Mouse (Mus musculus) mouse embryonic stem cell (cell line): Measurements from ENCODE around the gene Atxn1l.

ENCODE experiments used
- in situ Hi-C, 2 experiments: fragments of 300-500 bp; cut with MboI; formaldehyde crosslinking; loops; 1 replicate in 1 of 2; 3 replicates in 1 of 2; pipeline ENCODE4 v1.14.3; 2019 to 2020; ENCODE audit warnings: low sequenced_read_pairs in 2 of 2, low pct_unique_long_range_greater_than_20kb in 1 of 2, mixed read lengths in 1 of 2; ENCODE audit not compliant: unreplicated experiment in 1 of 2

Atxn1l gene

DNA sequence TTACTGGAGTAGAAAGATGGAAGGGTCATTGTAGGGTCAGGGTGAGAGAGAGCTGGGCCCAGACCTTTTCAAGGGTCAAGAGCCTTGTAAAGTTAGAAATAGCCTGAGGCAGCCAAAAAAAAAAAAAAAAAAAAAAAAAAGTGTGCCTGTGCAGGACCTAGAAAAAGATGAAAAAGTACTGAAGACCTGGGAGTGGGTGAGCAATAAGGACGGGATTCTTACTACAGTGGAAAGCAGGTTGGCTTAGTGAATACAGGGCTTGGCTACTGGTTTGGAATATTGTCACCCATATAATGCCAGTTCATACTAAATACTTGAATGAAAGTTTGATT lies 476 bp upstream of the Atxn1l start:
- in situ Hi-C loops: no loop called here

- in situ Hi-C loops: no loop called here
These were observed 720 bp downstream of the Atxn1l start for GRCm38 (mm10) chr8:109736819-109737218.

DNA sequence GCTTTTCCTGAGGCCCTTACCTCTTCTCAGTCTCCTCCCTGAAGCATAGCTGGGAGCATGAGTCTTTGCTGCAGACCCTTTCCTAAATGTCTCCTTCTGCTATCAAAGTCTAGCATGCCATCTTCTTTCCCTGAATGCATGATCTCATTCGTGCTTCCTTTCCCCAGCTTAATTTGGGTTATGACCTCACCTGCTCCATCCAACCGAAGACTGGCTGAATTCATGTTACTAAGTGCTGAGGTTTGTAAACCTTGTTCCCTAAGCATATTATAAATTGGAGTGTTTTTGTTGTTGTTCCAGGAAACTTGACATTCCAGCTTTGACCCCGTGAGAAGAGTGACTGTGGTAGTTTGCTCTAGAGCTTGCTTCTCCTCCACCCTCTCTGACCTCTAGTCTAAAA lies 3.5 kb downstream of the Atxn1l start:
- in situ Hi-C loops: no loop called here

DNA sequence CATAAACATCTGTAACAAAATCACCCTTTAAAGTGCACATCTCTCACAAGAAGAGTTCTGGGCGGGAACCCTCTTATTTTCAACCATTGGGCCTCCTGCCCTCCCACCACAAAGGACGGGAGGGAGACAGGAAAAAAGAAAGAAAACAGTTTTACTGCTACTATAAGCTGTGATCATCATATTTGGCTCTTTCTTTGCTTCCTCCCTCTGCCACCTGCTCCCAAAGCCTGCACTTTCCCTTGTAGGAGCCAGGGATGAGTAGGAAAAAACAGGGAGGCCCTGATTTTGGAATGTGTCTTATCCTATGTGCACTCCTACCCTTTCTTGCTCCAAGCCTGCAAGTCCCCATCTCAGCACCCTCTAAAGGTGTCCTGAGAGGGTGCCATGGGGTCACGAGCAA lies 6.5 kb downstream of the Atxn1l start:
- in situ Hi-C loops: no loop called here

GRCm38 (mm10) chr8:109725106-109725505 lies 12.4 kb downstream of the Atxn1l start:
- in situ Hi-C loops: no loop called here

DNA sequence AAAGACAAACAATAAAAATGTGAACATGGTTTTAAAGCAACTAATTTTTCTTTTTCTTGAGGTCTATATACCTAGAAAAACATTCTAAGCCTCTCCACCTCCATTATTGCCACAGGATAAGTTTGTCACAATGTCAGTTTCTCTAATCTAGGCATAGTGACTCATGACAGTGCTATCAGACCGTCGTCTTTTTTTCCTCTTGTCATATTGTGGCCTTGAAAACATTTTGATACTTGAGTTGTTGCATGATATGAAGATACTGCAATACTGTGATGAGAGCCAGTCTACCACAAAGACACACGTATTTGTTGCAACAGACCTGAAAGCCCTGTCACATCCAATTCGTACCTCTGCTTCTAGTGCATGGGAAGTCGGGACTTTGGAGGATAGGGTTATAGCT lies 22.6 kb downstream of the Atxn1l start:
- in situ Hi-C loops: no loop called here

- in situ Hi-C loops: no loop called here
These were observed 25.0 kb downstream of the Atxn1l start for GRCm38 (mm10) chr8:109712521-109712920.

GRCm38 (mm10) chr8:109707921-109708320 lies 29.6 kb downstream of the Atxn1l start:
- in situ Hi-C loops: no loop called here

DNA sequence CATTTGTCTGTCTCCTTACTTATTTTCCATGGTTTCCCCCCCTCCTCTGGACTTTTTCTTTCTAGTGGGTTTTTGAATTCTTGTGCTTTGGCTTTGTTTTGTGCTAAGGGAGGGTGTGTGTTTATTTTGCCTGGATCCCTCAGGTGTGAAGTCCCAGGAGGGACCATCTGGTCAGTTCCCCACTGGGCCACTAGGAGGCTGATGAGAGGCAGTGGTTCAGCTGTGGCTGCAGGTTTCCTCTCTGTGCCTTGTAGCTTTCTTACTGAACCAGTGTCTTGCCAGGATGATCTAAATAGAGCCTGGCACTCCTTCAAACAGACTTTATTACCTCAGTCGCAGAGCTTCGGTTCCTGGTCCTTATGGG lies 30.7 kb downstream of the Atxn1l start:
- in situ Hi-C loops: no loop called here

DNA sequence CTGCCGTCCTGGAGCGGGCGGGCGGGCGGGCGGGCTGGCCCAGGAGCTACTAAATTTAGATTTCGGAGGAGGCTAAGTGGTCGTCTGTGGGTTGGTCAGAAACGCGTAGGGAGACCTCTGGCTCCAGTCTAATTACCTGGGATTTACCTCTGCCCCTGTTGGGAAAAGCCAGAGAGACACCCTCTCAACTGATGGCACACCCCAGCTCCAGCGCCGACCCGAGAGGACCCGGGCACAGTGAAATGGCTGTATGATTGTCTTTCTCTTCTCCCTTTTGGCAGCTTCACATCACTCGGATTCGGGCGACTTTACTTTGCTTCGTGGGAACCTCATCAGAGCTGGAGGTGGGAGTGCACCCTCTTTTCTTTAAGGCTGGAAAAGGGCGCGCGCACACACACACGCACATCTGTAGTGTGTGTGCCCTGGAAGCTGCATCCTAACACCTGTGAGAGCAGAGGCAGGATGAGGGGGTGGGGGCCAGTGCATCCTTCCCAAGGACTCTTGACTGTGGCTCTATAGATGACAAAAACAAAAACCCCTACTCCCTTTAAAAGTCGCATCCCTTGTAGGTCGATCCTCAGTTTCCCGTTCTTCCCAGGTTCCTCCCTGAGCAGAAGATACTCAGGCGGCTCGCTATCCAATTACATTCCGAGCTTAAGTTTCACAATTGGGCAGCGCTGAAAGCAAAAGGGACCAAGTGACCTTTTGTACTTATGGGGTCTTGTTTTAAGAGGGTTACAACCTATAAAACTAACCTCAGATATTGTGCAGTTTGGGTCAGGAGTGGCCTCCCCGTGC lies 31.3 kb downstream of the Atxn1l start:
- in situ Hi-C loops: no loop called here

DNA sequence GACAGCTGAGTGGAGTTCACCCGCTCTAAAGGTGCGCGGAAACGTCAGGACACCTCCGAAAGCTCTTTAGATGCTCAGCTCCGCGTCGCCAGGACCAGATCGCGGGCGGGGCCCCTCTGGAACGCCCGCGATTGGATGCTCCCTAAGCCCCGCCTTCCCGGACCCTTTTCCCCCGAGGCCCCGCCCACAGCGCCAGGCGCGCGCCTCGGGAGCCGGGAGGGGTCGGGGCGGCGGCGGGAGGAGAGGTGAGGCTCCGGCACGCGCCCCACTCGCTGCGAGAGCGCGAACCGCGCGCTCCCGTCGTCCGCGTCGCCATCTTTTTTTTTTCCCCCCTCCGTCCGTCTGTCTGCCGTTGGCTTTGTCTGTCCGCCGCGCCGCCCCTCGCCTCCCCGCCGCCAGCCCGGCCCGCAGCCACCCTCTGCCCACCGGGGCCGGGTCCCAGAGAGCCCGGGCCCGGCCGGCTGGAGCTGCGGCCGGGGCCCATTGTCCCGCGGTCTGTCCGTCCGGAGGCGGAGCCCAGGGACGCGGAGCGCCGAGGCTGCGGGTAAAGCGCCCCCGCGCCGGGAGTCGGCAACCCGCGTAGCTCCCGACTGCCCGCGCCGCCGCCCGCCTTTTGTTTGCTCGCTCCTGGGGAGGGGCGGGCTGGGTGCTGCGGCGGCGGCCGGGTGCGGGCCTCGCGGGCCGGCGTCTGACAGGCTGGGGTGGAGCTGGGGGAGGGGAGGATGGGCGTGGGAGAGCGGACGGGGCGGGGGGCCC lies 32.0 kb downstream of the Atxn1l start, which contains the start of gene Zfp821:
Gene Zfp821, plus strand, starts transcription at position 227 of the 756 bp plus-strand sequence.
- in situ Hi-C loops: no loop called here

GRCm38 (mm10) chr8:109704565-109705319 lies 32.8 kb downstream of the Atxn1l start:
- in situ Hi-C loops: no loop called here

DNA sequence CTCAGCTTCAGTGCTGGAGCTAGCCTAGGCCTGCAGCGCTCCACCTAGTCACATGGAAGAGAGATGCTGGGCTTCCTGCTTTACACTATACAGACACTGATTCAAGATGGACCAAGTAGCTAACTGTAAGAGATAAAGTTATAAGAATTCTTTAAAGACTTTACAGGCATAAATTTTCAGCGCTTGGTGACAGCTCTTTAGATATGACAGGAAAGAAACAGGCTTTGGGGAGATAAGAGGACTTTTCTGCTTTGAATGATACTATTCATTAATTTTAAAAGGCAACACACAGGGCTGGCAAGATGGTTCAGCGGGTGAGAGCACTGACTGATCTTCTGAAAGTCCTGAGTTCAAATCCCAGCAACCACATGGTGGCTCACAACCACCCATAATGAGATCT lies 39.1 kb downstream of the Atxn1l start:
- in situ Hi-C loops: no loop called here

DNA sequence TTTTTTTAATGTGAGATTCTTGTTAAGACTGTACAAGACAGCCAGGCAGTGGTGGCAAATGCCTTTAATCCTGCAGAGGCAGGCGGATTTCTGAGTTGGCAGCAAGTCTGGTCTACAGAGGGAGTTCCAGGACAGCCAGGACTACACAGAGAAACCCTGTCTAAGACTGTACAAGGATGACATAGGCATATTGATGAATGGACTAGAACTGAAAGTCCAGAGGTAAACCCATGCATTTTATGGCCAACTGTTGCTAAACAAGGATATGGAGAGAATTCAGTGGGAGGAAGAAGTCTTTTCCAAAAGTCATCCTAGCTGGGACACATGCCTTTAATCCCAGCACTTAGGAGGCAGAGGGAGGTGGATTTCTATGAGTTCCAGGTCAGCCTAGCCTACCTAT lies 39.8 kb downstream of the Atxn1l start:
- in situ Hi-C loops: no loop called here

DNA sequence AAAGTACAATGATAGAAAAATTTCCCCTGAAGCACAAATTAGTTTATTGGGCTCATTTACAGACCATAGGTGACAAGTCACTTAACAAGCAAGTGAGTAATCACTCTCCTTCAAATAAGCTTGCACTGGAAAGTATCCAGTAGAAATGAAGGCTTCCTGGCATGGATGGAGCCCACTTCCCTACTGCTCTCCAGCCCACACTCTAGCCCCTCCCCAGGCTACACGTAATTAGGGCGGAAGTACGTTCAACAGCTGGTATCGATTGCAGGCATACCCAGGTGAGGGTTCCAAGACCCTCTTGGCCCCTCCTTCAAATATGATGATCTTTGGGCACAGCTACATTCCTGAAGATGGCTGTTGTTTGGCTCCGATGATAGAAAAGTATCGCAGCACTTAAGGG lies 43.4 kb downstream of the Atxn1l start:
- in situ Hi-C loops: no loop called here

GRCm38 (mm10) chr8:109693146-109693900 lies 44.2 kb downstream of the Atxn1l start, which contains the start of gene Ist1:
TSS of gene Ist1 (minus strand) at chr8:109693260.
- in situ Hi-C loops: no loop called here

DNA sequence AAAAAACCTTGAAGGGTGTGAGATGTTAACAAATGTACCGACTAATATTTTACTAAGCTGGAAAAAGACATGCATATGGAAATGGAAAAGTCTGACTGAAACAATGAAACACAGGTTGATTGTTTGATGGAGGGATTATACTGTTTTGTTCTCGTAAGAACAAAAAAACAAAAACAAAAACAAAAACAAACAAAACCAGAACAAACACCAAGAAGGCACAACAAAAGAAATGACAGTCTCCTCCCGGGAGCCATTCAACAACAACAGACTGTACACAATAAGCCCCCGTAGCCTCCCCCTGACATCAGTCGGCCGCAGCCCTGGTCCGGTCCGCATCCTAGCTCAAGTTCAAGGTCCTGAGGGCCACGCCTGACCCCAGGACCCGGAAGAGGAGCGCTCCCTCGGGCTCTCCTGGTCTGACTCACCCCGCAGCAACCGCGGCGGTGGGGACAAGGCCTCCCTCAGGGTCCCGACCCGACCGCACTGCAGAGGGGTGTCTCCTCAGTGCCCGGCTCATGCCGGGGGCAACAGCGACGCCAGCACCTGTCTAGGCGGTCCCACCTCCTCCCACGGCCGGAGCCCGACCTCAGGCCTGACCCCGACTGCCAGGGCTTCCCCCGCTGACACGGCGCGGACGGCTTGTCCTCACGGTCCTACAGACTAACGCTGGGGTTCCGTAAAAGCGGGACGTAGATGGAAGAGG lies 44.9 kb downstream of the Atxn1l start:
- in situ Hi-C loops: no loop called here

GRCm38 (mm10) chr8:109691769-109692168 lies 45.8 kb downstream of the Atxn1l start:
- in situ Hi-C loops: no loop called here
